Mouse (Mus musculus) cortical plate, adult 2 months (tissue): Measurements from ENCODE around the gene Rpl23.

Experiments
- CTCF ChIP-seq: fragments of 200-500 bp; IDR thresholded peaks from 2 replicates; pipeline ENCODE4 v1.5.1; 2011; ENCODE audit warnings: mild to moderate bottlenecking, control low read depth, low read length; ENCODE audit not compliant: insufficient read depth; ENCODE audit errors: extremely low read depth
- POLR2A ChIP-seq: fragments of 200-500 bp; IDR thresholded peaks from 2 replicates; pipeline ENCODE4 v1.6.1; 2011; ENCODE audit warnings: mild to moderate bottlenecking, low read length, control low read depth; ENCODE audit not compliant: insufficient read depth; ENCODE audit errors: extremely low read depth

DNA sequence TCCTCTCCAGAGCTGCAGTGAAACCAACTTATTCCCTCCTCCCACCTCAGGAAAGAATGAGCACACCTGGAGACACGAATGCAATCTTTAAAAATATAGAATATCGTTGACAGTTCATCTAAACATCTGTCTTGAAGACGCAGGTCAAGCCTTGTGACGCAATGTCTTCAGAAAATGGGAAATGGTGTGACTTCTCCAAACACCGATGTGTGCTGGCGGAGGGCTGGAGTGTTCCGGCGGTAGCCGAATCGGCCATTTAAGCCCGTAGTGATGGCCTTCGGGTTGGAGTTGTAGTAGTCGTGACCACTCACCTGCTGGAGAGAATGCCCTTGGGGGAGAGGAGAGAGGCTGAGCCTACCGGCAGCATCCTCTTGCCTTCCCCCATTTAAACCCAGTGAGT lies 10.8 kb downstream of the Rpl23 start:
- TF ChIP-seq CTCF (no peak), POLR2A (no peak)
